Mouse (Mus musculus) gastrocnemius, postnatal 4 days (tissue): ENCODE measurements around the gene Tbc1d20. TPM values are rescaled to one million over a fixed set of nuclear protein-coding genes. Genes with fewer than 3 reads are reported as not detected.
"Not testable (repeated sequence)": the region's sequence is repeated elsewhere in the genome, so short reads cannot be mapped to it uniquely, and the experiment has no call there.

Experiments
- DNase-seq, 2 experiments: peaks; one replicate each; pipeline ENCODE4 v3.0.0; 2021 to 2022; ENCODE audit warnings: low spot score in 2 of 2, mixed read lengths in 2 of 2
- total RNA-seq, 2 experiments: library from RNA; stranded (reverse); gene quantifications; 2 replicates each; pipeline ENCODE4 v1.2.3; 2021

The Tbc1d20 gene
- total RNA-seq, 2 experiments from 2014 or later = 50.3 to 50.5 TPM

- DNase-seq = no peak
Measured at GRCm38 (mm10) chr2:152349842-152350540, 56.4 kb downstream of the Tbc1d20 start.

DNA sequence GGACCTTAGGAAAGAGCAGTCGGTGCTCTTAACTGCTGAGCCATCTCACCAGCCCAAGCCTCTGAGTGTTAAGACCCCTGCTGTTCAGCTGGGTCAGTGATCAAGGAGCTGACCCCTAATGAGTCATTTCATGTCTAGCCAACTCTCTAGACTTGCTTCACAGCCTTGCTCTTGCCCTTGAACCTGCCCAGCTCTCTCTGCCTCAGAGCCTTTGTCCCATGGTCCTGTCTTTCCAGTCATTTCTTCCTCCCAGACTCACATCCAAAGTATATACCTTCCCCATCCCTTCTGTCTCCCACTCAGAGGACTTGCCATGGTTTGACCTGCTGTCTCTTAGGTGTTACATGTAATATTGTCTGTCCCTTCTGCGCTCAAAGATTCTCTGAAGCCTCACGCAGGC lies 63.6 kb downstream of the Tbc1d20 start:
- no peak for DNase-seq

DNA sequence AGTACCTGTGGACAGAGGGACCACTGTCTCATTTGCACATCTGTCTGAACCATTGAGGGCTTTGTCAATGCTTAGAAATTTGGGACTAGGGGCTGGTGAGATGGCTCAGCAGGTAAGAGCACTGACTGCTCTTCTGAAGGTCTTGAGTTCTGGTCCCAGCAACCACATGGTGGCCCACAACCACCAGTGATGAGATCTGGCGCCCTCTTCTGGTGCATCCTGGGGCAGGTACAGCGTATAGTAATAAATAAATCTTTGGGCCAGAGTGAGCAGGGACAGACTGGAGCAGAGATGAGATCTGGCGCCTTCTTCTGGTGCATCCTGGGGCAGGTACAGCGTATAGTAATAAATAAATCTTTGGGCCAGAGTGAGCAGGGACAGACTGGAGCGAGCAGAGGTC lies 65.3 kb downstream of the Tbc1d20 start:
- DNase-seq = not testable (repeated sequence)

- DNase-seq = no peak
Measured at GRCm38 (mm10) chr2:152359616-152360015, 66.0 kb downstream of the Tbc1d20 start.

DNA sequence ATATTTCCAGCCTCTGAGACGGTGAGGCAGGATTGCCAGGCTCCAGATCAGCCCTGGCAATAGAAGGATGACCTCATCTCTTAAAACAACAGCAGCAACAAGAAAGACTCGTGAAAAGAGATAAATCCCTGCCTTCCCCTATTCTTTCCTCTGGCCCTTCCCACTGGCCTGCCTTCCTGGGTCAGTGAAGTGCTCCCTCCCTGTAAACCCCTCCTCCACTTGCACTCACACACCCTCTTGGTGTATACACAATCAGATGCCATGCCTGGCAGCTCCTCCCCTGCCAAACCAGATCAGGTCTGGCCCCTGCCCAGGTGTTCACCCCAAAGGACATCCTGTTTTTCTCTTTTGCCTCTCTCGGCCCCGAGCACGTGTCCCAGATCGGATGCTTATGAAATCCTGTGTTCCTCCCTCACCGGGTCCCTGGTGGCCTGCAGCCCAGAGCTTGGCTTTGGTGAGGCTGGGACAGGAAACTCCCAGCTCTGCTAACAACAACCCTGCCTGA lies 66.7 kb downstream of the Tbc1d20 start:
- peak in 1 of 2 experiments; percentile 30 for DNase-seq

- no peak for DNase-seq
Measured at GRCm38 (mm10) chr2:152361193-152361592, 67.6 kb downstream of the Tbc1d20 start.

Other genes starting within 250 kb of the Tbc1d20 start
- not detected for gene Scrt2, start 212.3 kb upstream of the Tbc1d20 start, total RNA-seq
- 10 to 100 TPM; 13.4 to 14.8 TPM for gene Srxn1, start 188.3 kb upstream of the Tbc1d20 start, total RNA-seq
- 10 to 100 TPM; 18.4 to 21.9 TPM for gene Tcf15, start 150.3 kb upstream of the Tbc1d20 start, total RNA-seq
- gene Csnk2a1, start 67.0 kb upstream of the Tbc1d20 start, total RNA-seq = 10 to 100 TPM; 77.4 to 89.6 TPM
- gene Rbck1, start 38.8 kb downstream of the Tbc1d20 start, total RNA-seq = 10 to 100 TPM; 60.1 to 67.8 TPM
- 1 to 10 TPM; 1.4 to 1.7 TPM for gene Trib3, start 50.2 kb downstream of the Tbc1d20 start, total RNA-seq
- under 1 TPM in 1 of 2 experiments, not detected in 1; 0.23 TPM for gene Nrsn2, start 82.8 kb downstream of the Tbc1d20 start, total RNA-seq
- 10 to 100 TPM; 17.6 TPM for gene Sox12, start 104.2 kb downstream of the Tbc1d20 start, total RNA-seq
- 10 to 100 TPM; 12.3 to 13.6 TPM for gene Zcchc3, start 121.2 kb downstream of the Tbc1d20 start, total RNA-seq
- under 1 TPM; 0.15 to 0.18 TPM for gene 6820408C15Rik, start 121.8 kb downstream of the Tbc1d20 start, total RNA-seq
- not detected for gene Defb23, start 170.8 kb downstream of the Tbc1d20 start, total RNA-seq
- gene Defb20, start 183.2 kb downstream of the Tbc1d20 start, total RNA-seq = not detected
- not detected for gene Defb22, start 196.3 kb downstream of the Tbc1d20 start, total RNA-seq
- not detected for gene Defb26, start 217.9 kb downstream of the Tbc1d20 start, total RNA-seq
- not detected for gene Defb28, start 224.4 kb downstream of the Tbc1d20 start, total RNA-seq
- not detected for gene Defb29, start 246.3 kb downstream of the Tbc1d20 start, total RNA-seq